Mouse (Mus musculus): Measurements from ENCODE around the gene Cdh23. TPM values are rescaled to one million over a fixed set of nuclear protein-coding genes. Genes with fewer than 3 reads are reported as not detected.
"Not testable (repeated sequence)": the region's sequence is repeated elsewhere in the genome, so short reads cannot be mapped to it uniquely, and the experiment has no call there.

Gene Cdh23
- polyA plus RNA-seq (2012; ENCODE audit: insufficient read depth, insufficient read length, low replicate concordance, missing spikeins): not detected in 2 replicates

DNA sequence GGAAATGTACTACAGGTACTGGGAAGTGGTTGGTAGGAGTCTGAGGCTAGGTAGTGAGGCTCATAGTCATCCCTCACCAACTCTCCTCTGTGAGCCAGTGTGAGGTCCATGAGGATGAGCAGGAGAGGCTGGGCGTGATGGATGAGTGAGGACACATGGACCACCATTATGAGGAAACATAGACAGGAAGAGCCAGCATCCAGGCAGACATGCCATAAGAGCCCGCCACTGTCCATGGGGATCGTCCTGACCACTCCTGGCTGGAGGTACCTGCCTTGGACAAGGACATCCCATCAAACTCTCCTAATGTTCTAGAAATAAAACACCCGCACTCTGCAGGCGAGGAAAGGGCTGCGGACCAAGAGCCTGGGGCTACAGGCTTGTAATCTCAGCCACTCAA, at the start of gene Cdh23:
TSS of gene Cdh23 (minus strand) at position 101 of the 400 bp plus-strand sequence.
- Histone ChIP-seq H3K27ac (ENCODE audit: insufficient read depth, low read depth, low read length) (no peak within 1 kb of the TSS), H3K4me1 (ENCODE audit: control insufficient read depth, insufficient read depth, low read length) (no peaks in the 10 kb centered on the region), H3K4me3 (ENCODE audit: insufficient read depth, low read depth, low read length) (no peak within 1 kb of the TSS)
- 91% methylated on average over 6 of the region's 6 CpGs for whole genome bisulfite sequencing
- TF ChIP-seq POLR2A (IDR thresholded peaks at IDR 0.05; ENCODE audit: insufficient read depth, low read depth, low read length) (no peak), CTCF (IDR thresholded peaks at IDR 0.05; ENCODE audit: insufficient read depth, low read depth, low read length) (no peak)

GRCm38 (mm10) chr10:60744543-60745290, 48.4 kb upstream of the Cdh23 start:
- no peak overlapping the region for H3K4me3 ChIP-seq (ENCODE audit: insufficient read depth, low read depth, low read length)
- peaks cover 17% of the 10 kb centered on the region for H3K4me1 ChIP-seq (ENCODE audit: control insufficient read depth, insufficient read depth, low read length)
- no peak for TF ChIP-seq CTCF (IDR thresholded peaks at IDR 0.05; ENCODE audit: insufficient read depth, low read depth, low read length)
- TF ChIP-seq POLR2A (IDR thresholded peaks at IDR 0.05; ENCODE audit: insufficient read depth, low read depth, low read length): no peak
- H3K27ac ChIP-seq (ENCODE audit: insufficient read depth, low read depth, low read length): no peak overlapping the region
- 88% methylated on average over 14 of the region's 14 CpGs for WGBS

DNA sequence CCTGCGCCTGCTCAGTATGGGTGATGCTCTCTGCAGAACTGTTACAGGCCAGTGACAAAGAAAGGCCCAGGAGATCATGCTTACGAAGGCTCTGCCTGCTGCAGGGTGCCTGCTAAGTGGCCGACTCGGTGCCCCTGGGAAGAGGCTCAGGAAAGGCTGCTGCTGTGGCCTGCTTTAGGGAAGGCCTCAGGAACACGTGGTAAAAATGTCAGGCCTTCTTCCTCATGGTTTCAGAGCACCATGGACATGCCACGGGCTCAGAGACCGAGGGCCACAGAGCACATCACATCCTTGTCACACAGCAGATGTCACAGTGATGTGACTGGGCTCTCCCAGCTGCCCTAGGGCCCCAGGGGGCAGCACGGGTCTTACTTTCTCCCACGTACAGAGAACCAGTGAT, 47.4 kb upstream of the Cdh23 start:
- WGBS: 77% methylated on average over 9 of the region's 9 CpGs
- TF ChIP-seq CTCF (IDR thresholded peaks at IDR 0.05; ENCODE audit: insufficient read depth, low read depth, low read length) (no peak), POLR2A (IDR thresholded peaks at IDR 0.05; ENCODE audit: insufficient read depth, low read depth, low read length) (no peak)

DNA sequence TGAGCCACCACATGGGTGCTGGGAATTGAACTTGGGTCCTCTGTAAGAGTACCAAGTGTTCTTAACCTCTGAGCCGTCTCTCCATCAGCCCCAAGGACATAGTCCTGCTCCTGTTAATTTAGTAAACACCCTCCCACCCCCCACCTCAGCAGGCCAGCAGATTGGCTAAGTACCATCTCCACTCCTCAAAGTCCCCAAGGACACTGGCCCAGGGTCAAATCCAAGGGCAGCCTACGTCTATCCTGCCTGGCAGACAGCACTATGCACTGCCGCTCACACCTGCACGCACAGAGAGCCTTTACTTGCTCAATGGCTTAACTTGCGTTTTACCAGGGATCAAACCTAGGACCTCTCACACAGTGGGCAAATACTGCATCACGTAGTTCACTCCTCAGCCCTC, 46.7 kb upstream of the Cdh23 start:
- no peak for TF ChIP-seq CTCF (IDR thresholded peaks at IDR 0.05; ENCODE audit: insufficient read depth, low read depth, low read length)
- TF ChIP-seq POLR2A (IDR thresholded peaks at IDR 0.05; ENCODE audit: insufficient read depth, low read depth, low read length): no peak
- H3K4me3 ChIP-seq (ENCODE audit: insufficient read depth, low read depth, low read length): no peak overlapping the region
- no peak overlapping the region for H3K27ac ChIP-seq (ENCODE audit: insufficient read depth, low read depth, low read length)
- WGBS: 94% methylated on average over 6 of the region's 6 CpGs
- H3K4me1 ChIP-seq (ENCODE audit: control insufficient read depth, insufficient read depth, low read length): peaks cover 13% of the 10 kb centered on the region

More for the DNA sequence above, 47.4 kb upstream of the Cdh23 start:
- Histone ChIP-seq H3K4me1 (ENCODE audit: control insufficient read depth, insufficient read depth, low read length) (peaks cover 15% of the 10 kb centered on the region), H3K27ac (ENCODE audit: insufficient read depth, low read depth, low read length) (no peak overlapping the region), H3K4me3 (ENCODE audit: insufficient read depth, low read depth, low read length) (no peak overlapping the region)

DNA sequence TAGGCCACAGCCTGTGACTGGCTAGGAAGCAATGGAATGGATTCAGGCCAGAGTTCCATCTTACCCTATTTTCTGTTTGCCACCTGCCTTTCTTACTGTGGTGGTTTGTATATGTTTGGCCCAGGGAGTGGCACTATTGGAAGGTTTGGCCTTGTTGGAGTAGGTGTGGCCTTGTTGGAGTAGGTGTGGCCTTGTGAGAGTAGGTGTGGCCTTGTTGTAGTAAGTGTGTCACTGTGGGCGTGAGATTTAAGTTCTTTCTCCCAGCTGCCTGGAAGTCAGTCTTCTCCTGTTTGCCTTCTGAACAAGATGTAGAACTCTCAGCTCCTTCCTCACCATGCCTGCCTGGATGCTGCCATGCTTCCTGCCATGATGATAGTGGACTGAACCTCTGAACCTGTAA, 46.0 kb upstream of the Cdh23 start:
- not testable (repeated sequence) for H3K4me3 ChIP-seq (ENCODE audit: insufficient read depth, low read depth, low read length); H3K27ac ChIP-seq (ENCODE audit: insufficient read depth, low read depth, low read length); H3K4me1 ChIP-seq (ENCODE audit: control insufficient read depth, insufficient read depth, low read length)
- 87% methylated on average over 1 of the region's 1 CpGs for WGBS

DNA sequence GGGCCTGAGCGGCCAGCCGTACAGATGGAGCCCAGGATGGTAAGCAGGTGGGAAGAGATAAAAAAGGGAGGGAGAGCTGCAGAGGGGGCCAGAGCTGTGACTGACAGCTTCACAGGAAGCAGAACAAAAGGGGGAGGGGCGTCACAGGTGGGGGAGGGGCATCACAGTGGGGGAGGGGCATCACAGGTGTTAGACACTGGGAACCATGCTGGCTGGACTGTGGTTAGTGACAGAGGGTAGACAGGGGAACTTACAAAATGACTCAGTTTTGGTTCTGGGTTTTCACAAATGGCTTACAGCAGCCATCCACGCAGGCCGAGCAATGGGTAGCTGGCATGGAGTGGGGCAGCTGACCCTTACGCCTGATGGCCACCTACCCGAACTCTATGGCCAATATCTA, 45.1 kb upstream of the Cdh23 start:
- TF ChIP-seq POLR2A (IDR thresholded peaks at IDR 0.05; ENCODE audit: insufficient read depth, low read depth, low read length): no peak
- no peak for TF ChIP-seq CTCF (IDR thresholded peaks at IDR 0.05; ENCODE audit: insufficient read depth, low read depth, low read length)
- Histone ChIP-seq H3K27ac (ENCODE audit: insufficient read depth, low read depth, low read length) (no peak overlapping the region), H3K4me1 (ENCODE audit: control insufficient read depth, insufficient read depth, low read length) (peaks cover under 1% of the 10 kb centered on the region), H3K4me3 (ENCODE audit: insufficient read depth, low read depth, low read length) (no peak overlapping the region)
- 95% methylated on average over 7 of the region's 7 CpGs for whole genome bisulfite sequencing

GRCm38 (mm10) chr10:60739619-60740363, 43.5 kb upstream of the Cdh23 start:
- 96% methylated on average over 4 of the region's 4 CpGs for WGBS
- H3K4me1 ChIP-seq (ENCODE audit: control insufficient read depth, insufficient read depth, low read length): no peaks in the 10 kb centered on the region
- no peak overlapping the region for H3K27ac ChIP-seq (ENCODE audit: insufficient read depth, low read depth, low read length)
- no peak overlapping the region for H3K4me3 ChIP-seq (ENCODE audit: insufficient read depth, low read depth, low read length)
- TF ChIP-seq CTCF (IDR thresholded peaks at IDR 0.05; ENCODE audit: insufficient read depth, low read depth, low read length): no peak
- no peak for TF ChIP-seq POLR2A (IDR thresholded peaks at IDR 0.05; ENCODE audit: insufficient read depth, low read depth, low read length)

DNA sequence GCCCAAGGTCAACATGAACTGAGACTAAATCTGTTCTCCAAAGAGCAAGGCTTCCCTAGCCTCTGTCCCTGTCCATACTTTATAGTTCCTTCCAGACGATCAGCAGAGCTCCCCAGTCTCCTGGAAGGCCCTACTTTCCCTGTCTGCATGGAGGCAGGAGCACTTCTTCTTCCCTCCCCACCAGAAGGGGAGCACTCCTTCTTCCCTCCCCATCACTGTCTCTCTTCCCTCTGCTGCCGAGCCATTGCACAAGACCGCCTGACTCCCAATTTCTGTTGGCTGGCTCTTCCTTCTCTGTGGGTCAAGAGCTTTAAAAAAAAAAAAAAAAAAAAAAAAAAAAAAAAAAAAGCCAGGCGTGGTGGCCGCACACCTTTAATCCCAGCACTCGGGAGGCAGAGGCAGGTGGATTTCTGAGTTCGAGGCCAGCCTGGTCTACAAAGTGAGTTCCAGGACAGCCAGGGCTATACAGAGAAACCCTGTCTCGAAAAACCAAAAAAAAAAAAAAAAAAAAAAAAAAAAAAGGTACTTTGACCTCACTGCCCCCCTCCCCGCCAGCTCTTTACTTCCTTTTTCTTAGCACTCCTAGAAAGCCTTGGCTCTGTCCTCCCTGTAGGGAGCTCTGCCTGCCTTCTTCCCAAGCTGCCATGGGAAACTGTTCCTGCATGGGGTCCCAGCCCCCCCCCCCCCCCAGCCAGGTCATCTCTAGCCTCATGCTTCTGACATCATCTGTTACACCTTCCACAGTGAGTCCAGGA, 41.8 kb upstream of the Cdh23 start:
- 90% methylated on average over 8 of the region's 9 CpGs for WGBS
- Histone ChIP-seq H3K4me1 (ENCODE audit: control insufficient read depth, insufficient read depth, low read length) (no peaks in the 10 kb centered on the region), H3K4me3 (ENCODE audit: insufficient read depth, low read depth, low read length) (no peak overlapping the region), H3K27ac (ENCODE audit: insufficient read depth, low read depth, low read length) (no peak overlapping the region)
- TF ChIP-seq CTCF (IDR thresholded peaks at IDR 0.05; ENCODE audit: insufficient read depth, low read depth, low read length) (no peak), POLR2A (IDR thresholded peaks at IDR 0.05; ENCODE audit: insufficient read depth, low read depth, low read length) (no peak)
